ENCODE assay signal across 8 mouse cellular contexts in the genomic region with DNA sequence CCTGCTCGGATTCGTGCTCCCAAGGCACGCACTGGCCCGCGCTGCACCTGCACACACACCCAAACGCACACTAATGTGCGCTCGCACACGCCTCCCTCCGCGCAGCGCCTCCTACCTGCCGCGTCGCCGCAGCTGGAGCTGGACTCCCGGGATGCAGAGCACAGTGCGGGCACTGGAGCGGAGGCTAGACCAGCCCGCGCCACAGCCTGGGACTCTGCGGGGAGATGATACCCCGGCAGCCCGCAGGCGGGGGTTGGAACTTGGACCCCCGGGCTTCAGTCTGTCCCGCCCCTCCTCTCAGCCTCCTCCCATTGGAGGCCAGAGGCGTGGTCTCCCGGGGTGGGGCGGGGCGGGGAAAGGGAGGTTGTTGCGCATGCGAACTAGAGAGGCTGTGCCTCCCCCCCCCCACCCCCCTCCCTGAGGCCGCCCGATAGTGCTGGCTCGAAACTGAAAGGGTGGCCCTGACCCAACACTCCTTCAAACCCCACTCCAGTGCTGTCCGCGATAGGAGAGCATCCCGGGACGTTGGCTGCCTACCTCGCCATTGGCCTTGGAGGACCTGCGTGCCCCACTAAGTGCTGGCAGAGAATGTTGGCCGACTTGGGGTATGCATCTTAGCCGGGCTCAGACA. TPM values are rescaled to one million over a fixed set of nuclear protein-coding genes. Genes with fewer than 3 reads are reported as not detected.
DNase-seq lines count a peak whose midpoint lies in the region; ATAC-seq and TF ChIP-seq lines count a peak whose summit lies in the region.

TSS of gene Capn5 (minus strand) at position 346 of the 631 bp plus-strand sequence.

- no peak for TF ChIP-seq EP300 in liver, embryonic 14.5 days (IDR thresholded peaks at IDR 0.05; ENCODE audit: low read depth)

- H3K4me1 ChIP-seq in heart, embryonic 15.5 days (replicated peaks): peaks cover 12% of the 10 kb centered on the region
- peaks cover 30 to 54% of the 10 kb centered on the region in 2 experiments for H3K4me1 ChIP-seq in liver, embryonic 14.5 days (replicated peaks; ENCODE audit: control insufficient read depth in 2 of 2, insufficient read depth in 2 of 2, low read length in 1 of 2)

- peak within 1 kb of the TSS; percentile 51 for H3K9ac ChIP-seq in heart, embryonic 15.5 days
- H3K9ac ChIP-seq in liver, embryonic 14.5 days (replicated peaks): peak within 1 kb of the TSS; percentile 88

- H3K4me3 ChIP-seq in heart, embryonic 15.5 days: peak within 1 kb of the TSS; percentile 67
- peak within 1 kb of the TSS; percentile 76 to 95 for H3K4me3 ChIP-seq in liver, embryonic 14.5 days (ENCODE audit: insufficient read depth in 1 of 2, low read depth in 2 of 2, low read length in 2 of 2)

- H3K4me2 ChIP-seq in heart, embryonic 15.5 days: peak within 1 kb of the TSS; percentile 73
- H3K4me2 ChIP-seq in liver, embryonic 14.5 days (ENCODE audit: low read depth): peak within 1 kb of the TSS; percentile 94

- no peaks in the 10 kb centered on the region for H3K36me3 ChIP-seq in heart, embryonic 15.5 days
- H3K36me3 ChIP-seq in liver, embryonic 14.5 days (replicated peaks; ENCODE audit: control insufficient read depth, insufficient read depth, low read depth): no peaks in the 10 kb centered on the region; the same call in 1 of the 2 replicates

- peak; percentile 93 for TF ChIP-seq CTCF in liver, embryonic 14.5 days (IDR thresholded peaks at IDR 0.05; ENCODE audit: low read depth)

- peak within 1 kb of the TSS; percentile 31; the same call in 1 of the 2 replicates for H3K27ac ChIP-seq in heart, embryonic 15.5 days
- peak within 1 kb of the TSS; percentile 96 for H3K27ac ChIP-seq in liver, embryonic 14.5 days

- H3K27me3 ChIP-seq in heart, embryonic 15.5 days: no peaks in the 10 kb centered on the region
- H3K27me3 ChIP-seq in liver, embryonic 14.5 days (ENCODE audit: control insufficient read depth, insufficient read depth, low read length): no peaks in the 10 kb centered on the region

- H3K9me3 ChIP-seq in heart, embryonic 15.5 days (replicated peaks): no peaks in the 10 kb centered on the region
- no peaks in the 10 kb centered on the region for H3K9me3 ChIP-seq in liver, embryonic 14.5 days (ENCODE audit: control insufficient read depth, low read length)

- 3% methylated on average over 43 of the region's 44 CpGs for WGBS in heart, embryonic 15.5 days
- WGBS in liver, embryonic 14.5 days (ENCODE audit: insufficient replicate concordance): under 1% methylated on average over 44 of the region's 44 CpGs

- peak; percentile 71 for DNase-seq in ES-CJ7 (ENCODE audit: low read depth, low spot score)
- DNase-seq in brain, embryonic 18.5 days (ENCODE audit: low read depth, low spot score): peak; percentile 69
- DNase-seq in kidney, postnatal 14 days: peak; percentile 80
- DNase-seq in liver, embryonic 14.5 days (ENCODE audit: low read depth in 3 of 3, low spot score in 3 of 3): peak; percentile 72 to 82 (median 74)
- DNase-seq in neural tube, embryonic 10.5 days (ENCODE audit: extremely low spot score, low spot score): peak; percentile 84
- DNase-seq in testis, postnatal 10 days (ENCODE audit: low spot score): peak; percentile 73

- peak; percentile 61 for ATAC-seq in erythroblast, adult 5-6 weeks (replicated peaks; ENCODE audit: low FRiP score, poor library complexity, severe bottlenecking)
- ATAC-seq in heart, embryonic 15.5 days (replicated peaks; ENCODE audit: insufficient number of reproducible peaks, insufficient read depth, low FRiP score, low read depth): peak; percentile 81
- ATAC-seq in liver, embryonic 14.5 days (ENCODE audit: insufficient read depth): peak; percentile 72

RNA-seq across cellular contexts. Expression of gene Capn5, which starts in this region (rescaled TPM):
- total RNA-seq in erythroblast, adult 5-6 weeks (2015; ENCODE audit: low replicate concordance): 18.0 and 21.7 TPM in 2 replicates
- total RNA-seq in erythroblast, adult 5-6 weeks (2017; ENCODE audit: low replicate concordance): 20.1 and 31.3 TPM in 2 replicates
- 2.7 and 9.1 TPM in 2 replicates for polyA plus RNA-seq in heart, embryonic 15.5 days (2015; fragmentation: Nextera tagmentation; extraction: Ambion mirVana)
- 13.1 and 13.2 TPM in 2 replicates for polyA plus RNA-seq in liver, embryonic 14.5 days (2012; rRNA removed)
- 8.9 and 9.8 TPM in 2 replicates for polyA plus RNA-seq in liver, embryonic 14.5 days (2014; fragmentation: Nextera tagmentation; extraction: Ambion mirVana)

Comparison
In these comparisons a context has a peak if more than half of its experiments do, and no peak if none do; other contexts are left out.
1. Peak in every context shown above with its lines: DNase-seq, ATAC-seq, H3K4me3 ChIP-seq and H3K27ac ChIP-seq.